ENCODE assay signal across 10 mouse cellular contexts in the genomic region with DNA sequence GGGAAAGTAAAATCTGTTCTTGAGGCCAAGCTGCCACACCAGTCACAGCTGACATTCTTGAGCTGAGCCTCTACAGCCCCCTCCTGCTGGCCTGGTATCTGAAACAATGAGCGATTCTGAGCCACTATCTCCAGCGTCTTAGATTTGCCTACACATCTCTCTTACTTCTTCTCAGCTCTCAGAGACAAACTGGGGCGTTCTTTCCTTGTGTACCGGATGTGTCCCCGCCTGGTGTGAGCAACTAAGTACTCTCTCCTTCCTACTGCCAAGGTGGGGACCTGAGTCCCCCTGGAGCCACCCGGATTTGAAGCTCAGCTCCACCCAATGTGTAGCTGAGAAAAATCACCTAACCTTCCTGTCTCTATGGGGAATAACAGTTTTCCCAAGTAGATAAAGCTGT. TPM values are rescaled to one million over a fixed set of nuclear protein-coding genes. Genes with fewer than 3 reads are reported as not detected.
DNase-seq lines count a peak whose midpoint lies in the region; ATAC-seq lines count a peak whose summit lies in the region.
"Had no signal": no experiment of that assay in that cellular context is flagged by ENCODE, and none has a peak within 500 bp of the region (broad histone marks: within the 10 kb centered on the region; RNA-seq: fewer than 3 reads in every experiment).

No protein-coding gene starts in this region.

- peak overlapping the region; percentile 35; the same call in 1 of the 2 replicates for H3K27ac ChIP-seq in hindbrain, embryonic 10.5 days
- no peak overlapping the region for H3K27ac ChIP-seq in hindbrain, embryonic 16.5 days (ENCODE audit: low read depth, low read length)
- H3K27ac ChIP-seq in lung, embryonic 15.5 days = 0 out of 2 replicates have a peak overlapping the region, but pooled peaks have one; percentile 22
- no peak overlapping the region; the same call in 1 of the 2 replicates for H3K27ac ChIP-seq in liver, embryonic 16.5 days (ENCODE audit: low read length)
- no peak overlapping the region for H3K27ac ChIP-seq in neural tube, embryonic 15.5 days (replicated peaks)
- H3K27ac ChIP-seq: midbrain, embryonic 12.5 days; neural tube, embryonic 12.5 days had no signal

- no peaks in the 10 kb centered on the region for H3K27me3 ChIP-seq in hindbrain, embryonic 10.5 days (ENCODE audit: insufficient read depth, poor library complexity, severe bottlenecking)
- H3K27me3 ChIP-seq in hindbrain, embryonic 16.5 days (replicated peaks; ENCODE audit: control insufficient read depth, insufficient read depth, low read length) = no peaks in the 10 kb centered on the region
- no peaks in the 10 kb centered on the region for H3K27me3 ChIP-seq in lung, embryonic 15.5 days
- H3K27me3 ChIP-seq in liver, embryonic 16.5 days (ENCODE audit: control insufficient read depth, insufficient read depth, low read depth, low read length) = no peaks in the 10 kb centered on the region
- no peaks in the 10 kb centered on the region for H3K27me3 ChIP-seq in neural tube, embryonic 15.5 days (replicated peaks)
- H3K27me3 ChIP-seq: midbrain, embryonic 12.5 days; neural tube, embryonic 12.5 days had no signal

- H3K9me3 ChIP-seq in hindbrain, embryonic 10.5 days = no peaks in the 10 kb centered on the region
- H3K9me3 ChIP-seq in hindbrain, embryonic 16.5 days (ENCODE audit: control insufficient read depth, low read length) = no peaks in the 10 kb centered on the region
- H3K9me3 ChIP-seq in lung, embryonic 15.5 days = no peaks in the 10 kb centered on the region
- H3K9me3 ChIP-seq in liver, embryonic 16.5 days (replicated peaks; ENCODE audit: control insufficient read depth, low read length) = no peaks in the 10 kb centered on the region
- no peaks in the 10 kb centered on the region for H3K9me3 ChIP-seq in neural tube, embryonic 15.5 days (replicated peaks)
- H3K9me3 ChIP-seq: midbrain, embryonic 12.5 days; neural tube, embryonic 12.5 days had no signal

- H3K36me3 ChIP-seq in hindbrain, embryonic 10.5 days = no peaks in the 10 kb centered on the region
- no peaks in the 10 kb centered on the region for H3K36me3 ChIP-seq in hindbrain, embryonic 16.5 days (ENCODE audit: control insufficient read depth, insufficient read depth, low read length)
- H3K36me3 ChIP-seq in lung, embryonic 15.5 days = no peaks in the 10 kb centered on the region
- H3K36me3 ChIP-seq in liver, embryonic 16.5 days (ENCODE audit: control insufficient read depth, insufficient read depth) = no peaks in the 10 kb centered on the region
- H3K36me3 ChIP-seq in neural tube, embryonic 15.5 days = no peaks in the 10 kb centered on the region
- H3K36me3 ChIP-seq: midbrain, embryonic 12.5 days; neural tube, embryonic 12.5 days had no signal

- DNase-seq in hindbrain, embryonic 10.5 days (ENCODE audit: low spot score) = no peak
- DNase-seq in lung, postnatal 10 days = no peak
- DNase-seq in cerebellum, postnatal 36 days = no peak
- DNase-seq: retina, postnatal 1 day had no signal

- peaks cover 24% of the 10 kb centered on the region for H3K4me1 ChIP-seq in hindbrain, embryonic 10.5 days (replicated peaks)
- no peaks in the 10 kb centered on the region; the same call in 1 of the 2 replicates for H3K4me1 ChIP-seq in hindbrain, embryonic 16.5 days (ENCODE audit: control insufficient read depth, insufficient read depth, low read depth, low read length)
- peaks cover 31% of the 10 kb centered on the region for H3K4me1 ChIP-seq in lung, embryonic 15.5 days
- H3K4me1 ChIP-seq in liver, embryonic 16.5 days (ENCODE audit: control insufficient read depth, low read depth, low read length) = peaks cover 40% of the 10 kb centered on the region
- peaks cover 3% of the 10 kb centered on the region; the same call in 1 of the 2 replicates for H3K4me1 ChIP-seq in neural tube, embryonic 15.5 days

- H3K4me3 ChIP-seq in hindbrain, embryonic 10.5 days = no peak overlapping the region
- no peak overlapping the region for H3K4me3 ChIP-seq in hindbrain, embryonic 16.5 days (ENCODE audit: low read length)
- H3K4me3 ChIP-seq in lung, embryonic 15.5 days = no peak overlapping the region
- no peak overlapping the region for H3K4me3 ChIP-seq in liver, embryonic 16.5 days (ENCODE audit: low read depth, low read length)
- H3K4me3 ChIP-seq in neural tube, embryonic 15.5 days (replicated peaks) = no peak overlapping the region
- H3K4me3 ChIP-seq: midbrain, embryonic 12.5 days; neural tube, embryonic 12.5 days had no signal

- no peak for ATAC-seq in hindbrain, embryonic 16.5 days
- ATAC-seq in lung, embryonic 15.5 days (ENCODE audit: borderline replicate concordance, extremely low read depth, low FRiP score, low TSS enrichment) = no peak
- no peak for ATAC-seq in liver, embryonic 16.5 days (ENCODE audit: low read depth)
- ATAC-seq in neural tube, embryonic 15.5 days (ENCODE audit: low FRiP score) = no peak

- H3K4me2 ChIP-seq in hindbrain, embryonic 16.5 days (ENCODE audit: low read length) = no peak overlapping the region
- H3K4me2 ChIP-seq in lung, embryonic 15.5 days = no peak overlapping the region
- H3K4me2 ChIP-seq in liver, embryonic 16.5 days (ENCODE audit: low read depth, low read length) = peak overlapping the region; percentile 59; the same call in 1 of the 2 replicates
- H3K4me2 ChIP-seq in neural tube, embryonic 15.5 days = no peak overlapping the region

- WGBS in hindbrain, embryonic 10.5 days = 47% methylated on average over 6 of the region's 6 CpGs
- 62% methylated on average over 6 of the region's 6 CpGs for WGBS in hindbrain, embryonic 16.5 days
- 25% methylated on average over 6 of the region's 6 CpGs for WGBS in lung, embryonic 15.5 days
- WGBS in liver, embryonic 16.5 days (ENCODE audit: insufficient replicate concordance) = 42% methylated on average over 6 of the region's 6 CpGs
- WGBS in neural tube, embryonic 15.5 days = 67% methylated on average over 6 of the region's 6 CpGs

- H3K9ac ChIP-seq in hindbrain, embryonic 16.5 days (ENCODE audit: low read depth, low read length) = no peak overlapping the region
- H3K9ac ChIP-seq in lung, embryonic 15.5 days = no peak overlapping the region
- H3K9ac ChIP-seq in liver, embryonic 16.5 days (ENCODE audit: low read depth, low read length) = peak overlapping the region; percentile 63; the same call in 1 of the 2 replicates
- no peak overlapping the region for H3K9ac ChIP-seq in neural tube, embryonic 15.5 days (replicated peaks)
- H3K9ac ChIP-seq: neural tube, embryonic 12.5 days had no signal

RNA-seq across cellular contexts. Expression of gene Clic4, which starts 19.2 kb away (rescaled TPM):
- 184 and 220 TPM in 2 replicates for polyA plus RNA-seq in hindbrain, embryonic 10.5 days (2016; fragmentation: Nextera tagmentation; extraction: Ambion mirVana)
- 56.1 and 71.0 TPM in 2 replicates for polyA plus RNA-seq in hindbrain, embryonic 16.5 days (2015; fragmentation: Nextera tagmentation; extraction: Ambion mirVana)
- polyA plus RNA-seq in lung, embryonic 15.5 days (2015; fragmentation: Nextera tagmentation; extraction: Ambion mirVana) = 181 and 185 TPM in 2 replicates
- 109 and 110 TPM in 2 replicates for polyA plus RNA-seq in liver, embryonic 16.5 days (2015; fragmentation: Nextera tagmentation; extraction: Ambion mirVana)
- 45.3 and 62.7 TPM in 2 replicates for polyA plus RNA-seq in neural tube, embryonic 15.5 days (2015; fragmentation: Nextera tagmentation; extraction: Ambion mirVana)

Comparison
In these comparisons a context has a peak if more than half of its experiments do, and no peak if none do; other contexts are left out.
1. H3K27ac ChIP-seq: peak in hindbrain, embryonic 10.5 days (single experiment) and lung, embryonic 15.5 days (single experiment); none in hindbrain, embryonic 16.5 days (single experiment), liver, embryonic 16.5 days (single experiment) and neural tube, embryonic 15.5 days (single experiment).